Mouse (Mus musculus): Measurements from ENCODE around the gene Chid1.

GRCm38 (mm10) chr7:141480842-141481497 is 58.7 kb downstream of the Chid1 start:
- TF ChIP-seq POLR2A (IDR thresholded peaks at IDR 0.05; ENCODE audit: low read depth, low read length) (no peak), CTCF (IDR thresholded peaks at IDR 0.05; ENCODE audit: borderline replicate concordance, insufficient read depth, low read length) (peak; percentile 93)

Data from embryonic fibroblast, embryonic 13.5 days (primary cell).